Mouse (Mus musculus) thymus, adult 2 months (tissue): Measurements from ENCODE around the gene Hdac8. TPM values are rescaled to one million over a fixed set of nuclear protein-coding genes. Genes with fewer than 3 reads are reported as not detected.
A peak's percentile ranks its signal among the peaks of the same experiment; 100 is the strongest.

Experiments used
- DNase-seq: peaks from one replicate; pipeline ENCODE4 v3.0.0; 2021
- H3K27ac ChIP-seq: fragments of 200-500 bp; 2 replicates; pipeline ENCODE4 v1.5.1; 2012; ENCODE audit warnings: low read length, control low read depth; ENCODE audit not compliant: control insufficient read depth, insufficient read depth
- H3K27me3 ChIP-seq: fragments of 200-500 bp; 2 replicates; pipeline ENCODE4 v1.6.1; 2012; ENCODE audit warnings: mild to moderate bottlenecking, low read length, moderate library complexity, mixed read lengths; ENCODE audit not compliant: control insufficient read depth, insufficient read depth
- H3K36me3 ChIP-seq: fragments of 200-500 bp; 2 replicates; pipeline ENCODE4 v1.6.1; 2012; ENCODE audit warnings: mild to moderate bottlenecking, low read length, moderate library complexity; ENCODE audit not compliant: control insufficient read depth, insufficient read depth
- H3K4me1 ChIP-seq: fragments of 200-500 bp; replicated peaks from 2 replicates; pipeline ENCODE4 v1.6.1; 2012; ENCODE audit warnings: low read length; ENCODE audit not compliant: control insufficient read depth, insufficient read depth
- H3K4me3 ChIP-seq: fragments of 200-500 bp; 2 replicates; pipeline ENCODE4 v1.5.1; 2012; ENCODE audit warnings: mild to moderate bottlenecking, low read length, control low read depth, moderate library complexity; ENCODE audit not compliant: control insufficient read depth, insufficient read depth
- CTCF ChIP-seq: fragments of 200-500 bp; IDR thresholded peaks from 2 replicates; pipeline ENCODE4 v1.5.1; 2012; ENCODE audit warnings: mild to moderate bottlenecking, control low read depth, low read length, moderate library complexity, borderline replicate concordance; ENCODE audit not compliant: control insufficient read depth, poor library complexity, insufficient read depth; ENCODE audit errors: extremely low read depth
- POLR2A ChIP-seq: fragments of 200-500 bp; IDR thresholded peaks from 2 replicates; pipeline ENCODE4 v1.6.1; 2012; ENCODE audit warnings: mild to moderate bottlenecking, low read length, control low read depth, moderate library complexity; ENCODE audit not compliant: control insufficient read depth, poor library complexity, insufficient read depth; ENCODE audit errors: extremely low read depth
- WGBS: fragments of 180-500 bp; shearing (Covaris S2); methylation state at CpG from one replicate; pipeline ENCODE4 v1.1.7; 2018; 5-methylcytosine and 5-hydroxymethylcytosine counted together
- polyA plus RNA-seq: library from polyadenylated mRNA; depleted of rRNA; stranded (reverse); fragments of >200 nt; gene quantifications from 2 replicates; pipeline ENCODE4 v1.2.3, GENCODE M21; 2012; rRNA removed

Hdac8 gene
- 6.2 and 6.7 TPM in 2 replicates for polyA plus RNA-seq

GRCm38 (mm10) chrX:102504644-102505481 lies at the start of gene Hdac8:
Gene Hdac8 (minus strand): TSS chrX:102505359.
- under 1% methylated on average over 27 of the region's 27 CpGs for WGBS
- H3K27ac ChIP-seq = peak within 1 kb of the TSS; percentile 41

GRCm38 (mm10) chrX:102509205-102509604 lies 4.0 kb upstream of the Hdac8 start:
- no peak for DNase-seq
- H3K27ac ChIP-seq = no peak overlapping the region
- no peaks in the 10 kb centered on the region; the same call in 1 of the 2 replicates for H3K4me1 ChIP-seq
- WGBS = 87% methylated on average over 4 of the region's 4 CpGs
- H3K27me3 ChIP-seq = no peaks in the 10 kb centered on the region
- no peak overlapping the region for H3K4me3 ChIP-seq
- H3K36me3 ChIP-seq = no peaks in the 10 kb centered on the region
- TF ChIP-seq POLR2A (no peak), CTCF (no peak)

More at GRCm38 (mm10) chrX:102504644-102505481, at the start of gene Hdac8:
- peak; percentile 44 for DNase-seq
- TF ChIP-seq CTCF = no peak
- H3K36me3 ChIP-seq = no peaks in the 10 kb centered on the region
- H3K4me1 ChIP-seq = no peaks in the 10 kb centered on the region; the same call in 1 of the 2 replicates
- H3K27me3 ChIP-seq = no peaks in the 10 kb centered on the region
- peak within 1 kb of the TSS; percentile 99 for H3K4me3 ChIP-seq

DNA sequence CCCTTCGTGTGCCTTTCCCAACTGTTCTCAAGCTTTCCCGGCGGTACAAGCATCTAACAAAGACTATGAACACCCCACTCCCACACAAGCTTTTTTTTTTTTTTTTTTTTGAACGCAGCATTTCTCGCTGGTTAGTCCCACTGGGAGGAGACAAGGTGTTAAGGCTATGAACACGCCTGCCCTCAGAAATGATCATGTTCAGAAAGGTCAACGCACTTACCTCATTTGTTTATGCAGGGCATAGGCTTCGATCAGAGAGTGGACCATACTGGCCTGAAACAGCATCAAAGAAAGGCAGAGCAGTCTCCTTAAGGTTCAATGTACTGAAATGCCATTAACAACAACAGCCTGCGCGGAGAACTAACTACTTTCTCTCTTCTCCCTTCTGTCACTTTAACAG lies 980 bp downstream of the Hdac8 start:
- H3K4me1 ChIP-seq = no peaks in the 10 kb centered on the region; the same call in 1 of the 2 replicates
- no peak for TF ChIP-seq POLR2A
- no peaks in the 10 kb centered on the region for H3K36me3 ChIP-seq
- H3K27me3 ChIP-seq = no peaks in the 10 kb centered on the region
- DNase-seq = no peak
- peak overlapping the region; percentile 99; the same call in 1 of the 2 replicates for H3K4me3 ChIP-seq
- 23% methylated on average over 10 of the region's 10 CpGs for WGBS
- H3K27ac ChIP-seq = no peak overlapping the region

DNA sequence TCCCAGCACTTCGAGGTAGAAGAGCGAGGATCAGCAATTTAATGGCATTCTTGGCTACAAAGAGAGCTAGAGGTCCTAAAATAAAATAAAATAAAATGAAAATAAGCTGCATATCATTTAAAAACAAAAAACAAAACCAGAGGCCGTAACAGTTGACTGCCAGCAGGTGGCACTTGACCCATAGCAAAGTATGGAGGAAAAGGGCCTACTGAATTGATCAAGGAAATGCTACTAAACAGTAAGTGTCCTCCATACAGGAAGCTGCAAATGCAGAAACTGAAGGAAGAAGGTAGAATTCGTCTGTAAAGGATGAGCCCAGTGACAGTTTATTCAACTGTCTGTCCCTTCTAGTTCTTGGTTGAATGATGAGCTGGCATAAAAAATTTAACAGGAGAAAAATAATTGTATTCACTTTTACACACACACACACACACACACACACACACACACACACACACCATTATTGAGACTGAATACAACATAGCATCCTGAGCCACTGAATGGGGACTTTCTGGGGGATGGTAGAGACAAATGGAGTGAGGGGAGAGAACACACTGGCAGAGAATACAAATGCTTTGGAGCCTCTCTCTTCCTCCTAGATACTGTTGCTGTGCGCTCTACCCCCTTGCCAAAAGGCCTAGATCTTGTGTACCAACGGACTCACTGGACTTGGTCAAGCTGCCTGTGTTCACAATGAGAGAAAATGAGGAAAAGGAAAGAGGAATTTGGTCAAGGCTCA lies 11.0 kb downstream of the Hdac8 start:
- 76% methylated on average over 6 of the region's 6 CpGs for WGBS
- peak; percentile 11 for DNase-seq

GRCm38 (mm10) chrX:102485575-102485974 lies 19.6 kb downstream of the Hdac8 start:
- Histone ChIP-seq H3K36me3 (no peaks in the 10 kb centered on the region), H3K27ac (no peak overlapping the region), H3K4me3 (no peak overlapping the region), H3K27me3 (no peaks in the 10 kb centered on the region), H3K4me1 (no peaks in the 10 kb centered on the region)
- DNase-seq = no peak
- 93% methylated on average over 7 of the region's 7 CpGs for WGBS
- TF ChIP-seq POLR2A (no peak), CTCF (no peak)

More for the DNA sequence above, 11.0 kb downstream of the Hdac8 start:
- H3K4me1 ChIP-seq = no peaks in the 10 kb centered on the region
- H3K4me3 ChIP-seq = no peak overlapping the region
- no peaks in the 10 kb centered on the region for H3K27me3 ChIP-seq
- no peaks in the 10 kb centered on the region for H3K36me3 ChIP-seq
- H3K27ac ChIP-seq = no peak overlapping the region
- TF ChIP-seq CTCF (no peak), POLR2A (no peak)

DNA sequence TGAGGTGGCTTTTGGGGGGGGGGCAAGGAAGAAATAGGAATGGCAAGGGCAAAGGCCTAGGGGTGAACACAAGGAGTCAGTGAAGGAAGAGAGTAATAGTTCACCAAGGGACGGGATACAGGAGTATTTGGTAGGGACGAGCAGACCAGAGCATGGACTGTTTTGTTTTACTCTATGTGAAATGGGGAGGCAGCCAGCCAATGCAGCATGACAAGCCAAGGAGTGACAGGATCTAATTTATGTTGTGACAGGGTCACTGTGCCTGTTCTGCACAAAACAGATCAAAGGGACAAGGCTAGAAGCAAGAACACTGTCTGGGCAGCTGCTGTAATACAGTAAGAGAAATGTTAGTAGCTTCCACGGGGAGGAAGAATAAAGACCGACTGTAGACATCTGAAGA lies 25.5 kb downstream of the Hdac8 start:
- TF ChIP-seq POLR2A (no peak), CTCF (no peak)

DNA sequence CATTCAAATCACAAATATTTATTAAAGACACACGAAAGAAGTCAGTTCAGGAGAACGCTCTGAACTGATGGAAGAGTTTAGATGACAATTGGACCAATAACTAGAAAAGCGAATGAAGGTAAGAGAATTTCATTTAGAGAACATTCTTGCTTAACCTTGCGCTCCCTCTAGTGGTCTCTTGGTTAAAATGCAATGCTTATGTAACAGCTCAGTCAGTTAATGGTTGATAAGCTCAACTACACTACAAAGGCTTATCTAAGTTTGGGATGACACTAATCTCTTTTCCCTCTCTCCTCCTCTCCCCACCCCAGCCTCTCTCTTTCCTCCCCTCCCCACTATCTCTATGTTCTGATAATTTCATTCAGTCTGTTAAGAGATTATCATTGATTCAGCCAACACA lies 26.2 kb downstream of the Hdac8 start:
- WGBS = 46% methylated on average over 4 of the region's 4 CpGs
- Histone ChIP-seq H3K4me3 (no peak overlapping the region), H3K36me3 (no peaks in the 10 kb centered on the region), H3K4me1 (no peaks in the 10 kb centered on the region), H3K27ac (no peak overlapping the region), H3K27me3 (no peaks in the 10 kb centered on the region)
- TF ChIP-seq CTCF (no peak), POLR2A (no peak)
- DNase-seq = peak; percentile 5

More for the DNA sequence above, 25.5 kb downstream of the Hdac8 start:
- 91% methylated on average over 4 of the region's 4 CpGs for WGBS
- no peaks in the 10 kb centered on the region for H3K27me3 ChIP-seq
- no peak overlapping the region for H3K27ac ChIP-seq
- no peak overlapping the region for H3K4me3 ChIP-seq
- no peak for DNase-seq
- H3K36me3 ChIP-seq = no peaks in the 10 kb centered on the region
- no peaks in the 10 kb centered on the region for H3K4me1 ChIP-seq
